Mouse (Mus musculus): ENCODE measurements at regions not wholly inside any gene's neighbourhood (a gene's known extent, or its start where the extent isn't known, plus 50 kb on each side); places are given as distances from the start of the nearest gene placed in this dataset.

- no peak overlapping the region for H3K9ac ChIP-seq (replicated peaks; ENCODE audit: low read depth)
- TF ChIP-seq EP300 (IDR thresholded peaks at IDR 0.05) (no peak), CTCF (IDR thresholded peaks at IDR 0.05) (no peak)
- no peaks in the 10 kb centered on the region for H3K9me3 ChIP-seq (ENCODE audit: low read length)
- H3K4me2 ChIP-seq (replicated peaks; ENCODE audit: low read depth, low read length): no peak overlapping the region
- WGBS: 13% methylated on average over 1 of the region's 1 CpGs
- H3K27me3 ChIP-seq (replicated peaks; ENCODE audit: insufficient read depth, low read length): no peaks in the 10 kb centered on the region
- H3K27ac ChIP-seq (ENCODE audit: low read length): no peak overlapping the region
- no peaks in the 10 kb centered on the region for H3K4me1 ChIP-seq (ENCODE audit: insufficient read depth, low read depth, low read length)
- H3K4me3 ChIP-seq (ENCODE audit: low read depth, low read length): no peak overlapping the region
- H3K36me3 ChIP-seq (ENCODE audit: insufficient read depth, low read length): no peaks in the 10 kb centered on the region
- ATAC-seq (no peak), DNase-seq (ENCODE audit: low spot score) (no peak)
Observed at GRCm38 (mm10) chr2:50567542-50567941, 270.9 kb upstream of the Mmadhc start.

GRCm38 (mm10) chr2:50554031-50554430, 257.4 kb upstream of the Mmadhc start:
- TF ChIP-seq CTCF (IDR thresholded peaks at IDR 0.05): no peak
- TF ChIP-seq EP300 (IDR thresholded peaks at IDR 0.05): no peak
- Histone ChIP-seq H3K4me2 (replicated peaks; ENCODE audit: low read depth, low read length) (no peak overlapping the region), H3K27ac (ENCODE audit: low read length) (no peak overlapping the region), H3K36me3 (ENCODE audit: insufficient read depth, low read length) (no peaks in the 10 kb centered on the region), H3K4me3 (ENCODE audit: low read depth, low read length) (no peak overlapping the region), H3K27me3 (replicated peaks; ENCODE audit: insufficient read depth, low read length) (no peaks in the 10 kb centered on the region), H3K9ac (replicated peaks; ENCODE audit: low read depth) (no peak overlapping the region), H3K4me1 (ENCODE audit: insufficient read depth, low read depth, low read length) (no peaks in the 10 kb centered on the region), H3K9me3 (ENCODE audit: low read length) (no peaks in the 10 kb centered on the region)
- DNase-seq (ENCODE audit: low spot score): no peak
- ATAC-seq: no peak

- Histone ChIP-seq H3K4me3 (ENCODE audit: low read depth, low read length) (no peak overlapping the region), H3K27ac (ENCODE audit: low read length) (no peak overlapping the region), H3K4me2 (replicated peaks; ENCODE audit: low read depth, low read length) (no peak overlapping the region), H3K9me3 (ENCODE audit: low read length) (no peaks in the 10 kb centered on the region), H3K9ac (replicated peaks; ENCODE audit: low read depth) (no peak overlapping the region), H3K36me3 (ENCODE audit: insufficient read depth, low read length) (no peaks in the 10 kb centered on the region), H3K4me1 (ENCODE audit: insufficient read depth, low read depth, low read length) (no peaks in the 10 kb centered on the region), H3K27me3 (replicated peaks; ENCODE audit: insufficient read depth, low read length) (no peaks in the 10 kb centered on the region)
- 75% methylated on average over 2 of the region's 2 CpGs for WGBS
- TF ChIP-seq CTCF (IDR thresholded peaks at IDR 0.05): no peak
- no peak for TF ChIP-seq EP300 (IDR thresholded peaks at IDR 0.05)
- ATAC-seq (no peak), DNase-seq (ENCODE audit: low spot score) (no peak)
Observed at GRCm38 (mm10) chr2:50552437-50552836, 255.8 kb upstream of the Mmadhc start.

GRCm38 (mm10) chr2:50549871-50550270, 253.3 kb upstream of the Mmadhc start:
- no peak for ATAC-seq
- 77% methylated on average over 8 of the region's 8 CpGs for WGBS

GRCm38 (mm10) chr2:50539741-50540441, 243.3 kb upstream of the Mmadhc start:
- peak; percentile 21 for DNase-seq (ENCODE audit: low spot score)
- Histone ChIP-seq H3K9me3 (ENCODE audit: low read length) (no peaks in the 10 kb centered on the region), H3K4me3 (ENCODE audit: low read depth, low read length) (no peak overlapping the region), H3K27me3 (replicated peaks; ENCODE audit: insufficient read depth, low read length) (no peaks in the 10 kb centered on the region), H3K27ac (ENCODE audit: low read length) (no peak overlapping the region), H3K9ac (replicated peaks; ENCODE audit: low read depth) (no peak overlapping the region), H3K4me2 (replicated peaks; ENCODE audit: low read depth, low read length) (no peak overlapping the region), H3K36me3 (ENCODE audit: insufficient read depth, low read length) (no peaks in the 10 kb centered on the region), H3K4me1 (ENCODE audit: insufficient read depth, low read depth, low read length) (no peaks in the 10 kb centered on the region)
- ATAC-seq: no peak
- TF ChIP-seq CTCF (IDR thresholded peaks at IDR 0.05) (no peak), EP300 (IDR thresholded peaks at IDR 0.05) (no peak)
- 82% methylated on average over 2 of the region's 2 CpGs for WGBS

More at GRCm38 (mm10) chr2:50549871-50550270, 253.3 kb upstream of the Mmadhc start:
- no peaks in the 10 kb centered on the region for H3K9me3 ChIP-seq (ENCODE audit: low read length)
- H3K4me1 ChIP-seq (ENCODE audit: insufficient read depth, low read depth, low read length): no peaks in the 10 kb centered on the region
- no peak overlapping the region for H3K4me3 ChIP-seq (ENCODE audit: low read depth, low read length)
- no peak overlapping the region for H3K4me2 ChIP-seq (replicated peaks; ENCODE audit: low read depth, low read length)
- H3K9ac ChIP-seq (replicated peaks; ENCODE audit: low read depth): no peak overlapping the region
- H3K36me3 ChIP-seq (ENCODE audit: insufficient read depth, low read length): no peaks in the 10 kb centered on the region
- DNase-seq (ENCODE audit: low spot score): no peak
- H3K27ac ChIP-seq (ENCODE audit: low read length): no peak overlapping the region
- H3K27me3 ChIP-seq (replicated peaks; ENCODE audit: insufficient read depth, low read length): no peaks in the 10 kb centered on the region
- TF ChIP-seq CTCF (IDR thresholded peaks at IDR 0.05) (no peak), EP300 (IDR thresholded peaks at IDR 0.05) (no peak)

GRCm38 (mm10) chr2:50538068-50538467, 241.5 kb upstream of the Mmadhc start:
- Histone ChIP-seq H3K36me3 (ENCODE audit: insufficient read depth, low read length) (no peaks in the 10 kb centered on the region), H3K9me3 (ENCODE audit: low read length) (no peaks in the 10 kb centered on the region), H3K27me3 (replicated peaks; ENCODE audit: insufficient read depth, low read length) (no peaks in the 10 kb centered on the region), H3K4me1 (ENCODE audit: insufficient read depth, low read depth, low read length) (no peaks in the 10 kb centered on the region), H3K4me2 (replicated peaks; ENCODE audit: low read depth, low read length) (no peak overlapping the region), H3K27ac (ENCODE audit: low read length) (no peak overlapping the region), H3K4me3 (ENCODE audit: low read depth, low read length) (no peak overlapping the region), H3K9ac (replicated peaks; ENCODE audit: low read depth) (no peak overlapping the region)
- 66% methylated on average over 5 of the region's 5 CpGs for WGBS
- TF ChIP-seq CTCF (IDR thresholded peaks at IDR 0.05) (no peak), EP300 (IDR thresholded peaks at IDR 0.05) (no peak)
- no peak for DNase-seq (ENCODE audit: low spot score)
- ATAC-seq: no peak

Measured in lung, postnatal 0 days (tissue).